Mouse (Mus musculus) stomach, postnatal 0 days (tissue): ENCODE results near the gene Cdc42ep2. TPM values are rescaled to one million over a fixed set of nuclear protein-coding genes. Genes with fewer than 3 reads are reported as not detected.
A peak's percentile ranks its signal among the peaks of the same experiment; 100 is the strongest.
"Not testable (repeated sequence)": the region's sequence is repeated elsewhere in the genome, so short reads cannot be mapped to it uniquely, and the experiment has no call there.

Source experiments
- ATAC-seq: fragments of 200-750 bp; cut with Nextera tagmentation; 2 replicates; pipeline ENCODE4 v1.8.0; 2017; ENCODE audit not compliant: low FRiP score, low TSS enrichment
- DNase-seq: peaks from one replicate; pipeline ENCODE4 v3.0.0-alpha.2; 2016; ENCODE audit warnings: low spot score
- H3K27ac ChIP-seq: fragments of 300-500 bp; sonication (generic); replicated peaks from 2 replicates; pipeline ENCODE4 v1.5.1; 2014; ENCODE audit warnings: mild to moderate bottlenecking, control low read depth
- H3K27me3 ChIP-seq: fragments of 300-500 bp; sonication (generic); 2 replicates; pipeline ENCODE4 v1.6.1; 2014; ENCODE audit warnings: low read length; ENCODE audit not compliant: control insufficient read depth, insufficient read depth
- H3K36me3 ChIP-seq: fragments of 300-500 bp; sonication (generic); 2 replicates; pipeline ENCODE4 v1.6.1; 2014; ENCODE audit warnings: low read length, mixed read lengths; ENCODE audit not compliant: control insufficient read depth, insufficient read depth
- H3K4me1 ChIP-seq: fragments of 300-500 bp; sonication (generic); replicated peaks from 2 replicates; pipeline ENCODE4 v1.6.1; 2014; ENCODE audit warnings: antibody characterized with exemption; ENCODE audit not compliant: control insufficient read depth, insufficient read depth
- H3K4me2 ChIP-seq: fragments of 300-500 bp; sonication (generic); replicated peaks from 2 replicates; pipeline ENCODE4 v1.6.1; 2014; ENCODE audit warnings: low read depth, mild to moderate bottlenecking, control low read depth, moderate library complexity
- H3K4me3 ChIP-seq: fragments of 300-500 bp; sonication (generic); 2 replicates; pipeline ENCODE4 v1.5.1; 2014; ENCODE audit warnings: low read depth, low read length, control low read depth
- H3K9ac ChIP-seq: fragments of 300-500 bp; sonication (generic); 2 replicates; pipeline ENCODE4 v1.6.1; 2014; ENCODE audit warnings: mild to moderate bottlenecking, low read length, control low read depth, mixed read lengths
- H3K9me3 ChIP-seq: fragments of 300-500 bp; sonication (generic); 2 replicates; pipeline ENCODE4 v1.6.1; 2016; ENCODE audit warnings: low read length; ENCODE audit not compliant: control insufficient read depth
- CTCF ChIP-seq: IDR thresholded peaks from 2 replicates; pipeline ENCODE4 v1.5.1; 2016; ENCODE audit warnings: antibody characterized with exemption, low read depth, mild to moderate bottlenecking, moderate library complexity
- EP300 ChIP-seq: optimal IDR thresholded peaks from 2 replicates; pipeline ENCODE3; 2016; ENCODE audit warnings: antibody characterized with exemption
- WGBS: fragments of 180-500 bp; shearing (Covaris S2); extraction: QIAGEN DNeasy Blood & Tissue Kit; methylation state at CpG from one replicate; pipeline ENCODE4 v1.1.7; 2014; 5-methylcytosine and 5-hydroxymethylcytosine counted together
- polyA plus RNA-seq: library from polyadenylated mRNA; unstranded; fragments of >200 nt; fragmentation: Nextera tagmentation; extraction: Ambion mirVana; gene quantifications from 2 replicates; pipeline ENCODE4 v1.2.1, GENCODE M21; 2015

The Cdc42ep2 gene
- polyA plus RNA-seq, 1 experiment from 2014 or later, result 7.9 TPM

DNA sequence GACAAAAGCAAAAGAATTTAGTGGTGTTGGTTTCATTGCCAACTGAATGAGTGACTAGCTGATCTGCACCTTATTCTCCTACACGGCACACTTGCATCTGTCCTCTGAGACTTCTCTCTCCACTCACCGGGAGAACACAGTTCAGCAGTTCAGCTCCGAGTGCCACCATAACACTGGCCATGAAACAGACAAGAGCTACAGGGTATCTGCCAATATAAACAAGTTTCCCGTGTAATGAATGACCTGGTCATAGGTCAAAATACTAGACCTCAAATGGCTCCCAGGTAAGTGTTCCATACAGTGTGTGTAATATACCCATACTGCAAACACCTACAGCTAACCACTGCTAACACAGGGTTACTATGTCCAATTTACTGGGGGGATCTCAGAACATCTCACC lies 35.4 kb downstream of the Cdc42ep2 start:
- H3K27ac ChIP-seq, result no peak overlapping the region

DNA sequence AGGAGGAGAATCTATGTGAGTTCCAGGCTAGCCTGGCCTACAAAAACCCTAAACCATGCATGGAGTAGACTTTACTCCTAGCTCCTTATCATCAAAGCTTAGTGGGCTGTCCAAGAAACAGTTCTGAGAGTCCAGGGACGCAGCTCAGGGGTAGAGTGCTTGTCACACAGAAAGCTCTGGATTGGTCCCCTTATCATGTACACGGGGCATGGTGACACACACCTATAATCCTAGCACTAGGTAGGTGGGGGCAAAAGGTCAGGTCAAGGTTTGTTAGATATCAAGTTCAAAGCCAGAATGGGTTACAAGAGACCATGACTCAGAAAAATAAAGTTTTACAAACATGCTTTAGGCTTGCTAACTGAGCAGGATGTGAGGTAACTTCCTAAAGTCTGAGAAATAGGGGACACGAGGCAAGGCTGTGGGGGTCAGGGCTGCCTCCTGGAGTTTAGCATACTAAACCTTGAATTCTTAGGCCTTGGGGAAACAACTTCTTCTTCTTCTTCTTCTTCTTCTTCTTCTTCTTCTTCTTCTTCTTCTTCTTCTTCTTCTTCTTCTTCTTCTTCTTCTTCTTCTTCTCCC lies 37.3 kb downstream of the Cdc42ep2 start:
- ATAC-seq (no peak), DNase-seq (no peak)
- H3K27me3 ChIP-seq, result no peaks in the 10 kb centered on the region
- no peak overlapping the region for H3K27ac ChIP-seq
- TF ChIP-seq EP300 (no peak), CTCF (no peak)
- H3K9ac ChIP-seq, result no peak overlapping the region
- WGBS, result 65% methylated on average over 3 of the region's 3 CpGs
- no peaks in the 10 kb centered on the region for H3K9me3 ChIP-seq
- no peaks in the 10 kb centered on the region for H3K4me1 ChIP-seq
- no peak overlapping the region for H3K4me3 ChIP-seq
- H3K4me2 ChIP-seq, result no peak overlapping the region
- no peaks in the 10 kb centered on the region for H3K36me3 ChIP-seq

More for the DNA sequence above, 35.4 kb downstream of the Cdc42ep2 start:
- no peaks in the 10 kb centered on the region for H3K27me3 ChIP-seq
- no peak overlapping the region for H3K9ac ChIP-seq
- no peaks in the 10 kb centered on the region for H3K36me3 ChIP-seq
- no peak for TF ChIP-seq EP300
- no peak for TF ChIP-seq CTCF
- H3K4me3 ChIP-seq, result no peak overlapping the region
- H3K4me2 ChIP-seq, result no peak overlapping the region
- H3K9me3 ChIP-seq, result no peaks in the 10 kb centered on the region
- H3K4me1 ChIP-seq, result no peaks in the 10 kb centered on the region; the same call in 1 of the 2 replicates
- WGBS, result 41% methylated on average over 4 of the region's 4 CpGs
- no peak for DNase-seq
- ATAC-seq, result no peak

DNA sequence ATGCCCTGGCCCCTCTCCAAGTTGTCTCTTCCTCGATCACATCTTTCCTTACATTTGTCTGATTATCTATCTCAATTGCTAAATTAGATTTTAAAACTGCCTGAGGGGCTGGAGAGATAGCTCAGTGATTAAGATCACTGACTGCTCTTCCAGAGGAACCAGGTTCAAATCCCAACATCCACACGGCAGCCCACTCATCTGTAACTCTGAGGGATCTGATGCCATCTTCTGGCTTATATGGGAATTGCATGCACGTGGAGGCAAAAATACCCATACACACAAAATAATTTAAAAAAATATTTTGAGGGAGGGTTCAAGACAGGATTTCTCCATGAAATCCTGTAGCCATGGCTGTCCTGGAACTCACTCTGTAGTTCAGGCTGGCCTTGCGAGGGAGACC lies 38.8 kb downstream of the Cdc42ep2 start:
- H3K4me1 ChIP-seq, result no peaks in the 10 kb centered on the region
- no peak for DNase-seq
- H3K4me2 ChIP-seq, result no peak overlapping the region
- H3K9ac ChIP-seq, result no peak overlapping the region
- no peaks in the 10 kb centered on the region for H3K9me3 ChIP-seq
- H3K36me3 ChIP-seq, result no peaks in the 10 kb centered on the region
- no peak for ATAC-seq
- no peak for TF ChIP-seq EP300
- peak; percentile 73 for TF ChIP-seq CTCF
- H3K27ac ChIP-seq, result no peak overlapping the region
- 60% methylated on average over 4 of the region's 4 CpGs for WGBS
- H3K27me3 ChIP-seq, result no peaks in the 10 kb centered on the region
- no peak overlapping the region for H3K4me3 ChIP-seq

DNA sequence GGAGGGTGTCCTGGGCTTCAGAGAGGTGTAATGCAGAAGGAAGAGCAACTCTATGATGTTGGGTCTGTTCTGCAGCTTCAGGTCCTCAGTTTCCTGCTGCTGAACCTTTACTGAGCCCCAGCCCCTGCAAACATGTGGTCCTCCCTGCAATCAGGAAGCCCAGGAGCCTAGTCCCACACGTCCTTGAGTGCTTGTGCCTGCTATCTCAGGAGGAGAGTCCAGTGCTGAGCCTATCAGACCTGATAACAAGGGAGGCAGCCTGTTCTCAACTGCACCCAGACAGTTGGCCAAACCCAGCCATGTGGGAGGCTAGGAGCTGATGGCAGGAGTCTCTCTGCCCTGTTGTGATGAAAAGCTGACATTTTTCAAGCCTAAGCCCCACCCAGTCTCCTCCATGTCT lies 40.7 kb downstream of the Cdc42ep2 start:
- H3K27ac ChIP-seq, result no peak overlapping the region
- 38% methylated on average over 1 of the region's 1 CpGs for WGBS
- no peak for ATAC-seq
- no peaks in the 10 kb centered on the region for H3K27me3 ChIP-seq
- no peaks in the 10 kb centered on the region for H3K9me3 ChIP-seq
- no peak overlapping the region for H3K4me3 ChIP-seq
- TF ChIP-seq EP300 (no peak), CTCF (no peak)
- DNase-seq, result no peak
- H3K4me2 ChIP-seq, result no peak overlapping the region
- no peaks in the 10 kb centered on the region for H3K36me3 ChIP-seq
- no peaks in the 10 kb centered on the region for H3K4me1 ChIP-seq
- H3K9ac ChIP-seq, result no peak overlapping the region

DNA sequence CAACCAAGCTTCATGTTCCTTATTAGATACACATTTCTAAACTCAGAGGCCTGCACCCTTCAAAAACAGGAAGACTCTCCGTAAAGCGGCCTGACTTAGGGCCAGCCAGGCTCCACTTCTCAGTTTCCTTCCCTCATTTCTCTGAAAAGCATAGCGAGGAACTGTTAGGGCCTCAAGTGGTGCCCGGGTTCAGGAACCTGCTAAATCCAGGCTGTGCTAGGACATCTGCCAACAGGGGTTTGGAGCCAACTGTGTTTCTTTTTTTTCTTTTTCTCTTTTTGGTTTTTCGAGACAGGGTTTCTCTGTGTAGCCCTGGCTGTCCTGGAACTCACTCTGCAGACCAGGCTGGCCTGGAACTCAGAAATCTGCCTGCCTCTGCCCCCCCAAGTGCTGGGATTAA lies 42.5 kb downstream of the Cdc42ep2 start:
- DNase-seq, H3K4me2 ChIP-seq, H3K4me3 ChIP-seq, H3K9ac ChIP-seq, H3K27me3 ChIP-seq, H3K27ac ChIP-seq, H3K4me1 ChIP-seq, H3K36me3 ChIP-seq, H3K9me3 ChIP-seq, ATAC-seq: not testable (repeated sequence)
- 59% methylated on average over 5 of the region's 5 CpGs for WGBS

DNA sequence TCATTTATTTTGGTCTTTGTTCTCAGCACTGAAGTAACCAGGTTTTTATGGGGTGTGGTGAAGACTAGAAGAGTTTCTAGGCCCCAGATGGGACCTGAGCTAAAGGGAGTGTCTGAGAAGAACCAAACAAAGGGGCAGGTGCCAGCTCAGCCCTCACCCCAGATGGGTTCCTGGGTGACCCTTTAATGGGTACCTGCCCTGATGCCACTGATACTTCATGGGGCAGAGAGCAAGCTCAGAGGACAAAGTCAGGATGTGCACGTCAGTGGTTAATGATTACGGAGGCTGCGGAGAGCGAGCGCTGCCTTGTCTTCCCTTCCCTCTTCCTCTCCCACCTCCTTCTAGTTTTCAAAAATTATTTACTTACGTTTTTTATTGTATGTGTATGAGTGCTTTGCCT lies 43.5 kb downstream of the Cdc42ep2 start:
- Histone ChIP-seq H3K27ac (no peak overlapping the region), H3K36me3 (no peaks in the 10 kb centered on the region), H3K4me3 (no peak overlapping the region), H3K4me2 (no peak overlapping the region), H3K9ac (no peak overlapping the region), H3K9me3 (no peaks in the 10 kb centered on the region), H3K27me3 (no peaks in the 10 kb centered on the region), H3K4me1 (no peaks in the 10 kb centered on the region)
- DNase-seq (no peak), ATAC-seq (no peak)
- 93% methylated on average over 6 of the region's 6 CpGs for WGBS
- TF ChIP-seq EP300, result no peak
- no peak for TF ChIP-seq CTCF
